Mouse (Mus musculus) adrenal gland, adult 10 weeks (tissue): Measurements from ENCODE around the gene Atcay. TPM values are rescaled to one million over a fixed set of nuclear protein-coding genes. Genes with fewer than 3 reads are reported as not detected.

Source experiments
- polyA plus RNA-seq: library from polyadenylated mRNA; stranded (reverse); fragments of 350-450 nt; fragmentation: Illumina TruSeq; extraction: RNeasy Lipid Tissue Mini Kit (QIAGEN cat#74804); gene quantifications from one replicate; pipeline ENCODE4 v1.2.3, GENCODE M21; 2014; ENCODE audit warnings: low read depth, low replicate concordance

The Atcay gene
- polyA plus RNA-seq: 0.41 TPM

DNA sequence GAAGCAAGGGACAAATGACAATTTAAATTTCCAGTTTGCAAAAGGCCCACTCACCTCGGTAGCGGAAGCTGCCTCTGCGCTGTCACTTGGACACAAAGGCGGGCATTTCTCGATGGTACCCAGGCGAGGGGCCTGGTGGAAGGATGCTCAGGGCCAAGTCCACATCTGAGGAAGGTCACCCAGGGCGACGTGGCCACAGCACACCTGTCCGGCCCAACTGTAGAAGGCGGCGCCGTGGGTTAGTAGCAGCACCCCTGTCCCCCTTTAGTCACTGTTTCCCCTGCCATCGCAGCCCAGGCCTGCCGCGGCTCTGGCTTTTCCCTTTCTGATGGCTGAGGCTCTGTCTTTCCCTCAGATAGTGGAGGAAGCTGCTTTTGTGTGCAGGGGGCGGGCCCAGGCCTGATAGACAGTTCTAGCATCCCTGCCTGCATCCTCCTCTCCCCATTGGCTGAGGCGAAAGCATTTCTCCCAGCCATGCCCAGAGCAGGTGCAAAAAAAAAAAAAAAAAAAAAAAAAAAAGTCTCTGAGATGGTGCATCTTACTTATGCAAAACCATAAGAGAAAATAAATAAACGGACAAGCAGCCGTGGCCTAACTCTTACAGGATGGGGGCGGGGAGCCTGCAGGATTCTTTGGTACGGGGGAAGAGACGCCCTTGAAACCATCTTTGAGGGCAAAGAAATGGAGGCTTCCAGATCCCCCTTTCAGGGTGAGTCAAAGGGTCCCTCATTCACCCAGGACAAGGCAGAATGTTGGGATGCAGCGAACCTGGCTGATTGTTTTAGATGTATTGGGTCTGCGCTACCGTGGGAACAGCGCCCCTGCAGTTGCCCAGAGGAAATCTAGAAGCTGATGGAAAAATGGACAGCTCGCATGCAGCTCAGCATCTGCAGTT, at the start of gene Atcay:
Gene Atcay (minus strand): TSS at position 396 of the 895 bp plus-strand sequence.

DNA sequence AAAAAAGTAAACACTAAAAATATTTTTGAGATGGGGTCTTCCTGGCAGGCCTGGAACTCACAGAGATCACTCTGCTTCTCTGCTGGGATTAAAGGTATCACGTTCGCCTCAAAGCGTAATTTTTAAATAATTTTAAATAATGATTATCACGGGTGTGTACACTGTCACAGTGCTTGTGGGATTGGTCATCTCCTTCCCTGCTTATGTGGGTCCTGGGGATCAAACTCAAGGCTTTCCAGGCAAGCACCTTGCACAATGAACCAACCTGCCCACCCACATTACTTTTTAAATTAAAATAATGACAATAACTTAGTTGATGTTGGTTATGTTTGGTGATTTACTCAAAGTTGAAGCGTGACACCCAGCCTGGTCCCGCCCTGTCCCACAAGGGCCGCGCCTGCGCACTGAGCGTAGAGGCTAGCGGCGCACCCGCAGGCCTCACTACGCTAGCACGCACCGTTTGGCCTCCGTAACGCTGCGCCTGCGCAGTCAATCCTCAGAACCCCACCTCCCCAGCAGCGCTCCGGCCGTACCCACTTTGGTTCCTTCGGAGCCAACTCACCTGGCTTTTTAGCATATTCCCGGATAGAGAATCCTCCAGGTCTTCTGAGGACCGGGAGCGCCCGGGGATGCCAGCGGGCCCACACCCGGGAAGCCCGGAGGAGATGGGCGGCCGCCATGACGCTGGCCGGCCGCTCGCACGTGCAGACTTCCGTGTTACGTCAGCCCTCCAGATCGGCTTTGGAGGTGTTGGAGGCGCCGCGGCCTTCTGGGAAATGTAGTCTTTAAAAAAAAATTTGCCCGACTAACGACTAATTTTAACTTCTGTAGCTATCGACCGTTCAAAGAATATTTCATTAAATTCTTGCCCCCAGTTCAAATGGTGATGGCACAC, 35.8 kb upstream of the Atcay start, which contains the start of the genes Mrpl54 and Apba3:
Gene Mrpl54 (minus strand): TSS at position 724 of the 895 bp plus-strand sequence.
Gene Apba3 (plus strand): TSS at position 750 of the 895 bp plus-strand sequence.

GRCm38 (mm10) chr10:81252424-81253419, 22.1 kb upstream of the Atcay start, which contains the start of gene Matk:
Gene Matk (plus strand): TSS chr10:81252935.

DNA sequence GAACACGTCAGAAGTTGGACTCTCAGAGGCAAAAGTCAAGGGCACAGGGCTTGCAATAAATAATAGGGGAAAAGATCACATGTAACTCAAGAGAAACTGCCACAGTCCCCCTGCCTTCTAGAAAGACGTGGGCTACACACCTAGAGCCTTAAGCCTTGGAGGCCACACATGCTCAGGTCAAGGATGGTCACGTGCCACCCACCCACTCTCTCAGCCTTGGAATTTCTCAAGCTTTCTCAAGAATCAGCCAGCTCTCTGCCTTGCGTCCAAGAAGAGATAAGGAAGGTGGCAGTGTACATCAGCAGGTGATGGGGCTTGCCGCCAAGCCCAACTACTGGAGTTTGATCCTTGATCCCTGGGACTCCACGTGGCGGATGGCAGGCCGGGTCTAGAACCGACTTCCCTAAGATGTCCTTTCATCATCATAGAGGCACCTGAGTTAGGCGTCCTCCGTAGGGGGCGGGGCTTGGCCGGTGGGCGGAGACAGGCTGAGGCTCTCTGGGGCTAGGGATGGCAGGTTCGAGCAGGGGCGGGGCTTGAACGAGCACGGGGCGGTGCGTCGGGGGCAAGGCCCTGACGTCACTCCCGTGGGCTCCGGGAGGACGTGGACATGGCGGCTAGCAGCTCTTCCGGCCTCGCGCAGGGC, 2.1 kb upstream of the Atcay start, which contains the start of gene Zfr2:
Gene Zfr2 (plus strand): TSS at position 576 of the 646 bp plus-strand sequence.

DNA sequence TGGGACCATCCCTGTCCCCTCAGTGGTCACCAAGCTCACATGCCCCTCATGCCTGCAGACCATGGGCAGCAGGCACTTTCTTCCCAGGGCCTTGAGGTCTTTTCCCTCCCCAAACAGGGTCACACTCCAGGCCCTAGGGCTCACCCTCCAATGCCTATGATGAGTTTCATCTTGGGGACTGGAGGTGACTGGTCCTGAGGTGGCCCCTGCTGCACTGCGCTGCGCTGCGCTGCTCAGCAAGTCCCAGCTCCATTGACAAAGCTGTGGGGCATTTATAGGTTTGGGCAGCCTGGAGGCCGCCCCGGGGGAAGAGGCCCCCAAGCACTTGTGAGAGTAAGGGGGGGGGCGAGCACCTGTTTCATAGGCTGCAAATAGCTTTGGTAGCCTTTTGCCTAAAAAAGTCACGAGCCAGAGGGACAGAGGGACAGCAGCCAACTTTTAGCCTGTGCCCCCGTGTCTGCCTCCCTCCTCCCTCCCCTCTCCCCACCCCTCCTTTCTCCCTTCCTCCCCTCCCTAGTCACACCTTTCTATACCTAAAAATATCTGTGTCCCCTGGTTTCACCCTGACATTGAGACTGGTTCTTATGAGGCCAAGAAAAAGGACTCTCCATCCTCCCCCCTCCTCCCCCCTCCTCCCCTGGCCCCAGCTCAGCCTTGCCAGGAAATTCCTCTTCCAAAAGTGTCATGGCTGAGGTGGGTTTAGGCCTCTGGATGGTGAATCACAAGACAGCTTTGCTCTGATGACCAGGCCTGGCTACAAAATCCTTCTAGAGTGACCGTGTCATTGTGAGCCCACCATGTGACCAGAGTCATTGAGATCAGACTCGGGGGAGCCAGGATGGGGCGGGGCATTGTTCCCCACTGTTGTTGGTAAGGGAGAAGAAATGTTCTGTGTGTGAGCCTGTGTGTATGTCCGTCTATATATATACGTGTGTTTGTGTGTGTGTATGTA, 28.6 kb downstream of the Atcay start, which contains the start of gene Nmrk2:
Gene Nmrk2 (minus strand): TSS at position 245 of the 952 bp plus-strand sequence.

GRCm38 (mm10) chr10:81183805-81184204, 46.8 kb downstream of the Atcay start, which contains the start of gene 4930442H23Rik:
Gene 4930442H23Rik (minus strand): TSS chr10:81183849.

DNA sequence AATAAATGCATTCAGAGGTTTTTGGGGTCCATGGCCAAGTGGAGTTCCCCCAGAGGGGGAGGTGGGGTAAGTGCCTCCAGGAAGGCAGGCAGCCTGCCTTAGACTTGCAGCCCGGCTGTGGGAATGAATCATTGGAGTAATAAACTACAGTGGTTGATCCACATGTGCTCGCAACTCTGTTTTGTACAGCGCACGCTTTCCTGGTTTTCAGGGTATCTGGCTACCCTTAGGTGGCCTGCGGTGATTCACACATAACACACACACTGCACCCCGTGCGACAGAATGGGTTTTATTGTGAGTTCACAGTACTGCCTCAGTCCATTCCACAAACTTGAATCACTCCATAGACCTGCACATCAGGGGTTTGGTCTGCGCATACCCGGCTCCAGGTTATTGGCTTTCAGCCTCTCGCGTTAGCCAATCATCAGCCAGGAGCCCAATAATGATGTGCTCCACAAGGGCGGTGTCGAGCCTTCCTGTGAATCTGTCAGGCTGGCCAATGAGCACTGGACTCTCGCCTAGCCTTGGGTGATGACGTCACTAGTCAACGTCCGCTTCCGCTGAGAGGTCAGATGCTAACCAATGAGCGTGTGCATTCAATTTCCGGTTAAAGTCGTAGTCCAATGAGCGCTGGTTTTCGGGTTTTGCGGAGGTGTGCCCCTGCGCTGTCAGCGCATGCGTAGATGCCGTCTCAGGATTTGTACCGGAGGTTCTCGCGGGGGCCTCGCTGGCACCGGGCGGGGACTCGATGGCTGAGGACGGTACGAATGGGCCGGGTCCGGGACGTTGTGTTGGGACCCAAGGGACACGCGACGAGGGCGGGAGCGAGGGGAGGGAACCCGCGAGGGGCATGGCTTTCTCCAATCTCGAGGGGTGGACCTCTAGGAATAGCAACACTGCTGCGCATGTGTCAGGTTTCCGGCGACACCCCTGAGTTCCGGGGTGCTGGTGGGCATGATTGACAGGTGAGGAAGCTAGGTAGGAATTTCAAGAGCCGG, 48.0 kb downstream of the Atcay start, which contains the start of gene Dapk3:
Gene Dapk3 (plus strand): TSS at position 670 of the 998 bp plus-strand sequence.

DNA sequence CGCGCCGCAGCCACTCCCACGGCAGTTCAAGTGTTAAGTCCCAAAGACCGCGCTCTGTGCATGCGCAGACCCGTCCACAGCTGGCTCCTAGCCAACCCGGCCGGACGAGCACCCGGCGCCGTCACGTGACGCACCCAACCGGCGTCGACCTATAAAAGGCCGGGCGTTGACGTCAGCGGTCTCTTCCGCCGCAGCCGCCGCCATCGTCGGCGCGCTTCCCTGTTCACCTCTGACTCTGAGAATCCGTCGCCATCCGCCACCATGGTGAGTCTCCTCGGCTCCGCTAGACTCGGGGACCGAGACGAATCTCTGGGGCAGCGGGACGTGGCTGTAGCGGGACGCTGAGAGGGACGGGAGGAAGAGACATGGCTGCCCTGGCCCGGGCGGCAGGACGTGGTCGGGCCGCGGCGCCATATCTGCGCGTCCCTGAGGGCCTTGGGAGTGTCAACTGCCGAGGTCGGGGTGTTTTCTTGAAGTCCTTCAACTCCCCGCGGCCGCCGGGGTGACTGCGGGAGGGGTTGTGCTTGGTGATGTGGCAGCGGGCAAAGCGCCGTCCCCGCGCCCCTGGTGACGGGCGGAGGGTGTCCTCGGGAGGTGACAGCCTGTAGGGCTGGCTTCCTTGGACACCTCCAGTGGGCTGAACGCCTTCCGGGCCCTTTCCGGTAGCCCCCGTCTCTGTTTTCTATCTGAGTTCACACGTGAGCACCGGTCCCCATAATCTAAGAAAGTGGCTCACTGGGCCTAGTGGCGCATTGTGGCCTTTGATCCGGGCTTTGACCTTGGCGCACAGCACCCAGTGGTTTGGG, 54.0 kb downstream of the Atcay start, which contains the start of gene Eef2:
Gene Eef2 (plus strand): TSS at position 166 of the 806 bp plus-strand sequence.

DNA sequence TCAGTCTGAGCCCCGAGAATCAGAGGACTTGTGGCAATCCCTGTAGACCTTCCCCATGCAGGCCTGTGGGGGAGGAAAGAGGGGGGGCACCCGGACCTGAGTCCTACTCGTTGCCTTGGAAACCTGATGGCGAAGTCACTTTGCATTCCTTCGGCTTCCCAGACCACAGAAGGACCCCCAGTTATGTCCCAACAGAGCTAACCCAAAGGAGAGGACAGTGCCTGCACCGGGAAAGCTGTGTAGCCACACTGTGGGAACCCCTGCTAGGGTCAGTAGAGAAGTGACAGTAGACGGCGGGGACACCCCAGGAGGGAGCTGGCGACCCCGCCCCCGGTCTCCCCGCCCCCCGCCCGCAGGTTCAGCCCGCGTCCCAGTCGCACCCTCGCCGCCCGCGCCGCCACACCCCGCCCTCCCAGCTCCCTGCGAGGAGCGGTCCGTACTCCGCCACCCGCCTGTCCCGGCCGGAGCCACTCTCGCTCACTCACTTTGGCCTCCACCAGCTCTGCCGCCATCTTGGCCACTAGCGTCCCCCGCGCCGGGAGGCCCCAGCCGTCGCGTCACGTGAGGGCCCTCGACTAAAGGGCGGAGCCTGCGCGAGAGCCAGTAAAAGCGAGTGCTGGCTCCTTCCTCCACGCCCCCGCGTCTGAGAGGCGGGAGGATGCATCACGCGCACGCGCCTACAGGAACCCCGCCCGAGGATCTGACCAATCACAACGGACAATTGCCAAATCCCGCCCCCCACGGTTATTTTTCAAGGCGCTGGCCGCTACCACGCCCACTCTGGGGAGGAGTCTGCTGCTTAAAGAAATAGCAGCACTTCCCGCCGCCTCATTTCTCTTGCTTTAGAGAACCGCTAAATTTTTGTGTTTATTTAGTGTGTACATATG, 63.2 kb downstream of the Atcay start, which contains the start of gene Pias4:
Gene Pias4 (minus strand): TSS at position 724 of the 887 bp plus-strand sequence.

Other genes starting within 250 kb of the Atcay start
- 10.1 TPM for gene Gng7, start 215.9 kb downstream of the Atcay start, polyA plus RNA-seq
- 0.93 TPM for gene Diras1, start 205.2 kb downstream of the Atcay start, polyA plus RNA-seq
- 1.7 TPM for gene Slc39a3, start 193.4 kb downstream of the Atcay start, polyA plus RNA-seq
- gene Sgta, start 170.7 kb downstream of the Atcay start, polyA plus RNA-seq: 2.3 TPM
- not detected for gene Thop1, start 160.8 kb downstream of the Atcay start, polyA plus RNA-seq
- not detected for gene Creb3l3, start 132.0 kb downstream of the Atcay start, polyA plus RNA-seq
- gene Map2k2, start 124.9 kb downstream of the Atcay start, polyA plus RNA-seq: 3.4 TPM
- gene Zbtb7a, start 95.6 kb downstream of the Atcay start, polyA plus RNA-seq: 28.7 TPM
- gene Pias4, start 62.9 kb downstream of the Atcay start, polyA plus RNA-seq: not detected
- 13.2 TPM for gene Eef2, start 54.2 kb downstream of the Atcay start, polyA plus RNA-seq
- gene Dapk3, start 47.8 kb downstream of the Atcay start, polyA plus RNA-seq: not detected
- gene 4930442H23Rik, start 47.0 kb downstream of the Atcay start, polyA plus RNA-seq: not detected
- not detected for gene Nmrk2, start 28.8 kb downstream of the Atcay start, polyA plus RNA-seq
- 1.2 TPM for gene Zfr2, start 2.3 kb upstream of the Atcay start, polyA plus RNA-seq
- gene Matk, start 22.1 kb upstream of the Atcay start, polyA plus RNA-seq: not detected
- 2.1 TPM for gene Mrpl54, start 36.1 kb upstream of the Atcay start, polyA plus RNA-seq
- gene Apba3, start 36.1 kb upstream of the Atcay start, polyA plus RNA-seq: 0.93 TPM
- not detected for gene Tjp3, start 60.7 kb upstream of the Atcay start, polyA plus RNA-seq
- gene Pip5k1c, start 62.1 kb upstream of the Atcay start, polyA plus RNA-seq: 2.7 TPM
- gene Cactin, start 90.3 kb upstream of the Atcay start, polyA plus RNA-seq: 1.1 TPM
- not detected for gene Tbxa2r, start 97.9 kb upstream of the Atcay start, polyA plus RNA-seq
- gene Gipc3, start 112.4 kb upstream of the Atcay start, polyA plus RNA-seq: not detected
- 7.1 TPM for gene Hmg20b, start 119.6 kb upstream of the Atcay start, polyA plus RNA-seq
- 0.23 TPM for gene Mfsd12, start 126.7 kb upstream of the Atcay start, polyA plus RNA-seq
- not detected for gene 4930404N11Rik, start 135.0 kb upstream of the Atcay start, polyA plus RNA-seq
- gene Fzr1, start 147.7 kb upstream of the Atcay start, polyA plus RNA-seq: 0.35 TPM
- not detected for gene Dohh, start 153.6 kb upstream of the Atcay start, polyA plus RNA-seq
- not detected for gene Gm48551, start 153.6 kb upstream of the Atcay start, polyA plus RNA-seq
- gene Gm48552, start 158.2 kb upstream of the Atcay start, polyA plus RNA-seq: not detected
- not detected for gene Smim24, start 162.2 kb upstream of the Atcay start, polyA plus RNA-seq
- 16.6 TPM for gene Nfic, start 224.8 kb upstream of the Atcay start, polyA plus RNA-seq